Mouse (Mus musculus): ENCODE data around the gene Wdr49. TPM values are rescaled to one million over a fixed set of nuclear protein-coding genes. Genes with fewer than 3 reads are reported as not detected.
"Not testable (repeated sequence)": the region's sequence is repeated elsewhere in the genome, so short reads cannot be mapped to it uniquely, and the experiment has no call there.

Wdr49 gene
- polyA plus RNA-seq, 1 experiment from 2014 or later: 0.07 TPM

- Histone ChIP-seq H3K27ac (ENCODE audit: low read depth) (no peak overlapping the region), H3K4me1 (replicated peaks; ENCODE audit: control insufficient read depth, insufficient read depth, low read length) (no peaks in the 10 kb centered on the region), H3K27me3 (replicated peaks; ENCODE audit: control insufficient read depth, insufficient read depth, low read length) (no peaks in the 10 kb centered on the region), H3K4me3 (ENCODE audit: low read depth, low read length) (no peak overlapping the region), H3K9ac (ENCODE audit: low read length) (no peak overlapping the region), H3K4me2 (ENCODE audit: low read length) (no peak overlapping the region), H3K36me3 (ENCODE audit: control insufficient read depth, insufficient read depth, low read length) (no peaks in the 10 kb centered on the region), H3K9me3 (ENCODE audit: control insufficient read depth, low read length) (no peaks in the 10 kb centered on the region)
- DNase-seq (ENCODE audit: low spot score) (no peak), ATAC-seq (replicated peaks; ENCODE audit: low FRiP score, low TSS enrichment, low read depth) (no peak)
- 66% methylated on average over 4 of the region's 4 CpGs for WGBS
These were observed 161.0 kb downstream of the Wdr49 start for GRCm38 (mm10) chr3:75320999-75321398.

GRCm38 (mm10) chr3:75308861-75309260, 173.1 kb downstream of the Wdr49 start:
- H3K27me3 ChIP-seq (replicated peaks; ENCODE audit: control insufficient read depth, insufficient read depth, low read length): no peaks in the 10 kb centered on the region
- DNase-seq (ENCODE audit: low spot score) (no peak), ATAC-seq (replicated peaks; ENCODE audit: low FRiP score, low TSS enrichment, low read depth) (no peak)
- no peaks in the 10 kb centered on the region for H3K9me3 ChIP-seq (ENCODE audit: control insufficient read depth, low read length)
- H3K27ac ChIP-seq (ENCODE audit: low read depth): no peak overlapping the region
- H3K4me3 ChIP-seq (ENCODE audit: low read depth, low read length): no peak overlapping the region
- H3K36me3 ChIP-seq (ENCODE audit: control insufficient read depth, insufficient read depth, low read length): no peaks in the 10 kb centered on the region
- H3K4me2 ChIP-seq (ENCODE audit: low read length): no peak overlapping the region
- WGBS: 85% methylated on average over 4 of the region's 4 CpGs
- H3K4me1 ChIP-seq (replicated peaks; ENCODE audit: control insufficient read depth, insufficient read depth, low read length): no peaks in the 10 kb centered on the region
- no peak overlapping the region for H3K9ac ChIP-seq (ENCODE audit: low read length)

GRCm38 (mm10) chr3:75308228-75308627, 173.7 kb downstream of the Wdr49 start:
- Histone ChIP-seq H3K4me3 (ENCODE audit: low read depth, low read length) (no peak overlapping the region), H3K9ac (ENCODE audit: low read length) (no peak overlapping the region), H3K9me3 (ENCODE audit: control insufficient read depth, low read length) (no peaks in the 10 kb centered on the region), H3K27ac (ENCODE audit: low read depth) (no peak overlapping the region), H3K36me3 (ENCODE audit: control insufficient read depth, insufficient read depth, low read length) (no peaks in the 10 kb centered on the region), H3K4me1 (replicated peaks; ENCODE audit: control insufficient read depth, insufficient read depth, low read length) (no peaks in the 10 kb centered on the region), H3K4me2 (ENCODE audit: low read length) (no peak overlapping the region), H3K27me3 (replicated peaks; ENCODE audit: control insufficient read depth, insufficient read depth, low read length) (no peaks in the 10 kb centered on the region)
- DNase-seq (ENCODE audit: low spot score): no peak
- WGBS: 75% methylated on average over 3 of the region's 3 CpGs
- ATAC-seq (replicated peaks; ENCODE audit: low FRiP score, low TSS enrichment, low read depth): no peak

- H3K36me3 ChIP-seq (ENCODE audit: control insufficient read depth, insufficient read depth, low read length): no peaks in the 10 kb centered on the region
- no peaks in the 10 kb centered on the region for H3K27me3 ChIP-seq (replicated peaks; ENCODE audit: control insufficient read depth, insufficient read depth, low read length)
- no peak overlapping the region for H3K27ac ChIP-seq (ENCODE audit: low read depth)
- H3K4me3 ChIP-seq (ENCODE audit: low read depth, low read length): no peak overlapping the region
- DNase-seq (ENCODE audit: low spot score) (no peak), ATAC-seq (replicated peaks; ENCODE audit: low FRiP score, low TSS enrichment, low read depth) (no peak)
- no peak overlapping the region for H3K4me2 ChIP-seq (ENCODE audit: low read length)
- H3K4me1 ChIP-seq (replicated peaks; ENCODE audit: control insufficient read depth, insufficient read depth, low read length): no peaks in the 10 kb centered on the region
- H3K9me3 ChIP-seq (ENCODE audit: control insufficient read depth, low read length): no peaks in the 10 kb centered on the region
- WGBS: 64% methylated on average over 3 of the region's 3 CpGs
- no peak overlapping the region for H3K9ac ChIP-seq (ENCODE audit: low read length)
These were observed 176.4 kb downstream of the Wdr49 start for GRCm38 (mm10) chr3:75305584-75305983.

GRCm38 (mm10) chr3:75304621-75305020, 177.3 kb downstream of the Wdr49 start:
- 92% methylated on average over 5 of the region's 5 CpGs for WGBS
- no peaks in the 10 kb centered on the region for H3K27me3 ChIP-seq (replicated peaks; ENCODE audit: control insufficient read depth, insufficient read depth, low read length)
- H3K9ac ChIP-seq (ENCODE audit: low read length): no peak overlapping the region
- no peak for ATAC-seq (replicated peaks; ENCODE audit: low FRiP score, low TSS enrichment, low read depth)
- H3K9me3 ChIP-seq (ENCODE audit: control insufficient read depth, low read length): no peaks in the 10 kb centered on the region
- H3K36me3 ChIP-seq (ENCODE audit: control insufficient read depth, insufficient read depth, low read length): no peaks in the 10 kb centered on the region
- H3K4me1 ChIP-seq (replicated peaks; ENCODE audit: control insufficient read depth, insufficient read depth, low read length): no peaks in the 10 kb centered on the region
- no peak overlapping the region for H3K27ac ChIP-seq (ENCODE audit: low read depth)
- no peak for DNase-seq (ENCODE audit: low spot score)
- no peak overlapping the region for H3K4me2 ChIP-seq (ENCODE audit: low read length)
- no peak overlapping the region for H3K4me3 ChIP-seq (ENCODE audit: low read depth, low read length)

GRCm38 (mm10) chr3:75301072-75301471, 180.9 kb downstream of the Wdr49 start:
- ATAC-seq (replicated peaks; ENCODE audit: low FRiP score, low TSS enrichment, low read depth) (no peak), DNase-seq (ENCODE audit: low spot score) (no peak)
- Histone ChIP-seq H3K27me3 (replicated peaks; ENCODE audit: control insufficient read depth, insufficient read depth, low read length) (no peaks in the 10 kb centered on the region), H3K4me2 (ENCODE audit: low read length) (no peak overlapping the region), H3K9me3 (ENCODE audit: control insufficient read depth, low read length) (no peaks in the 10 kb centered on the region), H3K4me1 (replicated peaks; ENCODE audit: control insufficient read depth, insufficient read depth, low read length) (no peaks in the 10 kb centered on the region), H3K9ac (ENCODE audit: low read length) (no peak overlapping the region), H3K27ac (ENCODE audit: low read depth) (no peak overlapping the region), H3K4me3 (ENCODE audit: low read depth, low read length) (no peak overlapping the region), H3K36me3 (ENCODE audit: control insufficient read depth, insufficient read depth, low read length) (no peaks in the 10 kb centered on the region)
- WGBS: 84% methylated on average over 2 of the region's 2 CpGs

- not testable (repeated sequence) for H3K9ac ChIP-seq (ENCODE audit: low read length); H3K4me1 ChIP-seq (replicated peaks; ENCODE audit: control insufficient read depth, insufficient read depth, low read length); H3K4me2 ChIP-seq (ENCODE audit: low read length); H3K4me3 ChIP-seq (ENCODE audit: low read depth, low read length); H3K27ac ChIP-seq (ENCODE audit: low read depth); ATAC-seq (replicated peaks; ENCODE audit: low FRiP score, low TSS enrichment, low read depth); H3K9me3 ChIP-seq (ENCODE audit: control insufficient read depth, low read length); H3K27me3 ChIP-seq (replicated peaks; ENCODE audit: control insufficient read depth, insufficient read depth, low read length); DNase-seq (ENCODE audit: low spot score); H3K36me3 ChIP-seq (ENCODE audit: control insufficient read depth, insufficient read depth, low read length)
- 78% methylated on average over 1 of the region's 1 CpGs for WGBS
These were observed 182.5 kb downstream of the Wdr49 start for GRCm38 (mm10) chr3:75299464-75299863.

- no peaks in the 10 kb centered on the region for H3K4me1 ChIP-seq (replicated peaks; ENCODE audit: control insufficient read depth, insufficient read depth, low read length)
- no peak overlapping the region for H3K27ac ChIP-seq (ENCODE audit: low read depth)
- H3K4me2 ChIP-seq (ENCODE audit: low read length): no peak overlapping the region
- H3K9me3 ChIP-seq (ENCODE audit: control insufficient read depth, low read length): no peaks in the 10 kb centered on the region
- DNase-seq (ENCODE audit: low spot score): no peak
- H3K4me3 ChIP-seq (ENCODE audit: low read depth, low read length): no peak overlapping the region
- H3K9ac ChIP-seq (ENCODE audit: low read length): no peak overlapping the region
- no peaks in the 10 kb centered on the region for H3K27me3 ChIP-seq (replicated peaks; ENCODE audit: control insufficient read depth, insufficient read depth, low read length)
- no peaks in the 10 kb centered on the region for H3K36me3 ChIP-seq (ENCODE audit: control insufficient read depth, insufficient read depth, low read length)
- ATAC-seq (replicated peaks; ENCODE audit: low FRiP score, low TSS enrichment, low read depth): no peak
- 65% methylated on average over 3 of the region's 3 CpGs for WGBS
These were observed 184.2 kb downstream of the Wdr49 start for GRCm38 (mm10) chr3:75297758-75298111.

- H3K27ac ChIP-seq (ENCODE audit: low read depth): no peak overlapping the region
- no peaks in the 10 kb centered on the region for H3K9me3 ChIP-seq (ENCODE audit: control insufficient read depth, low read length)
- WGBS: 66% methylated on average over 2 of the region's 2 CpGs
- no peak overlapping the region for H3K9ac ChIP-seq (ENCODE audit: low read length)
- H3K4me1 ChIP-seq (replicated peaks; ENCODE audit: control insufficient read depth, insufficient read depth, low read length): no peaks in the 10 kb centered on the region
- no peaks in the 10 kb centered on the region for H3K36me3 ChIP-seq (ENCODE audit: control insufficient read depth, insufficient read depth, low read length)
- no peak overlapping the region for H3K4me3 ChIP-seq (ENCODE audit: low read depth, low read length)
- ATAC-seq (replicated peaks; ENCODE audit: low FRiP score, low TSS enrichment, low read depth) (no peak), DNase-seq (ENCODE audit: low spot score) (no peak)
- H3K27me3 ChIP-seq (replicated peaks; ENCODE audit: control insufficient read depth, insufficient read depth, low read length): no peaks in the 10 kb centered on the region
- no peak overlapping the region for H3K4me2 ChIP-seq (ENCODE audit: low read length)
These were observed 184.8 kb downstream of the Wdr49 start for GRCm38 (mm10) chr3:75297026-75297757.
